Mouse (Mus musculus): ENCODE data around the gene App.
A peak's percentile ranks its signal among the peaks of the same experiment; 100 is the strongest.

Gene App

DNA sequence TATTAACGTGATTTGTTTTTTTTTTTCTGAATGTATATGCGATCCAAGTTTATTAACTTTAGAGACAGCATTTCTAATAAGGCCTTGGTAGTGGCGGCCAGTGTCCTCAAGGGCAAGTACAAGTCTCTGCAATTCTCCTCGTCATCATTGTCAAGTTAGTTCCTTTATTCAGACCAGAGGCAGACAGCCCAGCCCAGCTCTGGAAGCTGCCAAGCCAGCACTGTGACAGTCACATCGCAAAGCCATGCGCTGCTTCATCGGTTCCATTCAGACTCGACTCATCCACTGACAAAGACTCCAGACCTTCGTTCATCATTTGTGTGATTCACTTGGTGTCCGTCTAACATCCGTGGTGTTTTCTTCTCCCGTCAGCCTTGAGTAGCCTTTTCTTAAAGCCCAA is 100.9 kb downstream of the App start:
- peak; percentile 92 for DNase-seq

DNA sequence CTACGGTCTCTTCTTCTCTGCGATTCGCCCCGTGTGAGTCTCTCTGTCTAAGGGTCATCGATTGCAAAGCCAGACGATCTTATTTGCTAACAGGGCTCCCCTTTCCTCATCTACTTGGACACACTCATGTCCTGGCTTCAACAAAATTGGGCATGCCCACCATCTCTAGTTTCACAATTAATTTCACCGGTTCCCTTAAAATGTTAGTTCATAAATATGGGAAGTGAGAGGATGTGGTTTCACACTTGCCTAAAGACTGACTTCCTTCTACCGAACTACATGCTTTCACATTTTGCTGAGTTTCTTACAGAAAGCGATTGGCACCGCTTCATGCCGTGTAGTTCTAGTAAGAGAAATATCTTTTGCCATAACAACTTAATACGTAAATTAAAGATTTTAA is 101.8 kb downstream of the App start:
- peak; percentile 92 for DNase-seq

DNA sequence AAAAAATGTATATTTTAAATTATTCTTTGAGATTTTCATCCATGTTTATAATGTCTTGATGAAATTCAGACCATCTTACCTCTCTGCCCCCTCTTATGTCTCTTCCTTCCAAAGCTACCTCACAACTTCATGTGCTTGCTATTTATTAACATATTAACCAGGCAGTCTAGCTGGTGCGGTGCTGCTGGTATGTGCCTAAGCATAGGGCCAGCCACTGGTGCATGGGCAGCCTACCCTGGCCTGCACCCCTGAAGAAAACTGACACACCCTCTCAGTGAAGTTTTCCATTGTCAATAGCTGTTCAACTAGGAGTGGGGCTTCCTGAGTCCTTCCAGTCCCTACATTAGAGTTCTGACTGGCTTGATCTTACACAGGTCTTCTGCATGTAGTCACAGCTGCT is 102.3 kb downstream of the App start:
- DNase-seq = no peak

DNA sequence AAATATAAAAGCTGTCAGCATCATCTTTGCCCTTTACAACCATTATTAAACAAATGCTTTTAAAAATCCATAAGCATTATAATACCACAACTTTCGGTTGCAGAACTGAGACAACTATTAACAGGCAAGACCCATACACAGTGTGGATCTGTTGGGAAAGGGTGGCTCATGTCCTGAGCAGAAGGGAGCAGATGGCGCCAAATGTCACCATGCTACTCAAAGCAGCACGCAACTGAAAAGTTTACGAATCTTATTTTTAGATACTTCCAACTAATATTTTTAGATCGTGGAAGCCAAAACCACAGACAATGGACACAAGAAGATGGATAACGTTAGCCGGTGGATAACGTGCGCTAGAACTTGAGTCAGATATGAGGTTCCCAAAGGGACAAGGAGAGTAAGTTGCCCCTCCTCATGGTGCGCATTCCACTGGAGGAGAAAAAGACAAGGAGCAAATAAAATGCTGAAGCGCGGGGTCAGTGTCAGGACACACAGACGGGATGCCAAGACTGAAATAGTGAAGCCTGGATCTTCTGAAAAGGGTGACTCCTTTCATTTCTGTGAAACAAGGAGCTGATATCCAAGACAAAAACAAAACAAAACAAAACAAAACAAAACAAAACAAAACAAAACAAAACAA is 106.2 kb downstream of the App start:
- peak; percentile 88 for DNase-seq

DNA sequence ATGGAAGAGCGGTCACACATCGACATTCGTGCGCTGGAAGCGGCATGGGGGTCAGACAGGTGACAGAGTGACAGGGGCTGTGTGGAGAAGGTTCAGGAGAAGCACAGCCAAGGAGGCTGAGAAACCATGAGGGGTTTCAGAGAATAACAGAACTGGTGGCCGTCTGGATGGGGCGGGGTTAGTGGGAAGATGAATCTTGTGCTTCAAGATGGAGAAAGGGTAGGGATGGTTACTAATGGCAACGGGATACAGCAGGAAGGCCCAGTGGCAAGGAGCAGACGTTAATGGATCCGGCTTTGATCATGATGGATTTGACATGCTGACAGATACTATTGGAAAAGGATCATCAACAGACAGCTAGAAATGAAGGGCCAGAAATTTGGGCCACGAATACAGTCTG is 107.3 kb downstream of the App start:
- DNase-seq = peak; percentile 86

DNA sequence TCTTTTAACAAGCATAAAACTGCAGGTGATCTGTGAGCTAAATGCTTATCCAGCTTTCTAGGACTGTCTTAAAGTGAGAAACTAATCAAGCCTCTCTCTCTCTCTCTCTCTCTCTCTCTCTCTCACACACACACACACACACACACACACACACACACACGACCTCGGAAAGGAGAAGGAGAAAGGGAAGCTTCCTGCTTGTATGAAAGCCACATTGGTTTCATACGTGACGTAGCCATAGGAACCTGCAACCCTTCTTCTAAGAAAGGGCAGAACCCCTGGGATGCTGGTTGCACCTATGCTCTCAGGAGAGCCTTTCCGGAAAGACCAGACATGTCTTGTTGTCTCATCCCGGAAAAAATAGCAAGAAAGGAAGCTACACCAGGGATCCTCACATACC is 108.8 kb downstream of the App start:
- peak; percentile 46 for DNase-seq

DNA sequence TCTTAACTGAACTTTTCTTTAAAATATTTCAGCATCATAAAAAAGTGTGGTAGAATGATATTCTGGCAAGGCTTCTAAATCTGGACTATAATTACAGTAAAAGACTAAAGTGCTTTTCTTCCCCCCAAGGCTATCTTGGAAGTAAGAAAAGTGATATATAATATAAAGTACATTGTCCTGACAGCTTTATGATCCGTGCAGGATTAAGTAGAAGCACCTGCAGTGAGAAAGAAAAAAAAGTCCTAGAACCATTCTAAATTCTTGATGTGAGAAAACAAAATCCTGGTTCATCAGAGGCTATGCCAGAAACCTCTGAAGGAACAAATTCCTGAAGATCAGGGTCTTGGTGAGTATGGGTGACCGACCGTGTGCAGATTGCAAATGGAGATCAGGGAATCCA is 110.8 kb downstream of the App start:
- DNase-seq = no peak

DNA sequence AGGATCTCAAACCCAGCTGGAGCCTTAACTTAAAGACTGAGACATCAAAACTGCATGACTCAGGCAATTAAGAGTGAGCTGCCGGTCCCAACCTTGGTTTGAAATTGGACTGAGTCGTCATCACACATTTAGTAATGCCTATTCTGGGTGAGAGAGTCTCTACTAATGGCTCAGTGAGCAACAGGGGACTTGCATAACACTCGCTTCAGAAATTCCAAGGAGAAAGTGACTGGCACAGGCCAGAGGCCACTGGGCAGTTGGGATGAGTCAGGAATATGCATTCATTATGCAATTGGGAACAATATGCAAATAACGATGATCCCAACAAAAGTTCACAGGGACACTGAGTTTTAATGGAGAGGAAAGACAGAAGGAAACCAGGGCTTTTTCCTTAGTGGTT is 111.8 kb downstream of the App start:
- DNase-seq = no peak

DNA sequence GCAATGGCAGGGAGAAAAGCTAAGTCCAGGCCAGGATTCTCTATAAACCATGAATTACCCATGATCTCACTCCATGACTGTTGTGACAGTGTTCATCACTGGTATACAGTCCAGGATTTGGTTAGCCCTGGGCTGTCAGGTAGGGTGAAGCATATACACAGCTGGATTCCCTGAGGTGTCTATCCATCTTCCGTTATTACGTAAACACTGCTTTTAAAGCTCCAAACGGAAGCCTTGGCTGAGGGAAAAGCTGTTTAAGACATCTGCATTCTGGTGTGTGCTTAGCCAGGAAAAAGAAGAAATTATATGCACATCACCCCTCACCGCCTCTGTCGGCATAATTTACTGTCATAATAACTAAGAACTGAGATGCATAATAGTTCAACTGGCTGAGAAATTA is 115.4 kb downstream of the App start:
- peak; percentile 59 for DNase-seq

DNA sequence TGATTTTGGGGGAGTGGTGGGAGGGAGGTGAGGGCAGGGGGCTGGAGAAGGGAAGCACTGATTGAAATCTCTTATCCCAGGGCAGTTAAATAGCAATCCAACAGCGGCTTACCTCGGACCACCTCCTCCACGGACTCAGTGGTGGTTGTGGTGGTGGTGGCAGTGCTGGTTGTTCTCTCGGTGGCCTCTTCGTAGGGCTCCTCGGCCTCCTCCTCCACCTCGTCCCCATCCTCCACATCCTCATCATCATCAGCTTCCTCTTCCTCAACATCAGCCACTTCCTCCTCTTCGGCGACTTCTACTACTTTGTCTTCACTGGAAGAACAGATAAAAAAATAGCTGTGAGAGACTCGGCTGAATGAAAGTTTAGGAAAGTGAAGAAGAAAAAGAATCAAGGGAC is 117.4 kb downstream of the App start:
- DNase-seq = peak; percentile 83

DNA sequence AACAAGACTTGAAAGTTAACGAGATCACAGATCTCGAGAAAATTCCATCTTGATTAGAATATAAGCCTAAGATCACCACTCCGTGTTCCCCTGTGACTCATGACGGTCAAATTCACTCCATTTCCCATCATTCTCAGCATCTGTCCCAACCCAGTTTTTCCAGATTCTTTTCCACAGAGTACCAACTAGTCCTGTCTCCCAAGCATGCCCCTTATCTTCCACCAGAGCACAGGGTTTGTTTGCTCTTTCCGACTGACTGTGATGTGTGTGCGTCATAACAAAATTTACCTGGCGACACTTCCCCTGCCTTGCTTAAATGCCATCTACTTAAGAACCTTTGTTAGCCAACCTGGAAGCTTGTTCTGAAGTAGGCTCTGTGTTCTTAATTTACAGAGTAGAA is 119.6 kb downstream of the App start:
- peak; percentile 27 for DNase-seq

DNA sequence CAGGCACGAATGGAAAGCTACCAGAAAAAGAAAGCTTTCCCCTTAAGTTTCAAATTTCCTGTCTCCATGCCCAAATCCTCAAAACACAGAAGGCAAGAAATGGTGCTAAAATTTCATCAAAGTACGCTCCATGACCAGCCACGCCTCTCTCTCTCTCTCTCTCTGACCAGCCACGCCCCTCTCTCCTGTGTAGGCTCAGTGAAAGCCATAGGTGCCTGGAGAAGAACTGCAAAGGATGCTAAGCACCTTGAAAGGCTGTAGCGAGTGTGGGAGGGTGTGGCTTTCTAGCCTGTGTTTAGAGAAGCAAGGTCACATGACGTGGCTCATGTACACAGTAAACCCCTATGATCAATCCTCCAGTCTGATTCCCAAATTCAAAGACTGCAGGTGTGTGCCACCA is 126.3 kb downstream of the App start:
- DNase-seq = peak; percentile 71

DNA sequence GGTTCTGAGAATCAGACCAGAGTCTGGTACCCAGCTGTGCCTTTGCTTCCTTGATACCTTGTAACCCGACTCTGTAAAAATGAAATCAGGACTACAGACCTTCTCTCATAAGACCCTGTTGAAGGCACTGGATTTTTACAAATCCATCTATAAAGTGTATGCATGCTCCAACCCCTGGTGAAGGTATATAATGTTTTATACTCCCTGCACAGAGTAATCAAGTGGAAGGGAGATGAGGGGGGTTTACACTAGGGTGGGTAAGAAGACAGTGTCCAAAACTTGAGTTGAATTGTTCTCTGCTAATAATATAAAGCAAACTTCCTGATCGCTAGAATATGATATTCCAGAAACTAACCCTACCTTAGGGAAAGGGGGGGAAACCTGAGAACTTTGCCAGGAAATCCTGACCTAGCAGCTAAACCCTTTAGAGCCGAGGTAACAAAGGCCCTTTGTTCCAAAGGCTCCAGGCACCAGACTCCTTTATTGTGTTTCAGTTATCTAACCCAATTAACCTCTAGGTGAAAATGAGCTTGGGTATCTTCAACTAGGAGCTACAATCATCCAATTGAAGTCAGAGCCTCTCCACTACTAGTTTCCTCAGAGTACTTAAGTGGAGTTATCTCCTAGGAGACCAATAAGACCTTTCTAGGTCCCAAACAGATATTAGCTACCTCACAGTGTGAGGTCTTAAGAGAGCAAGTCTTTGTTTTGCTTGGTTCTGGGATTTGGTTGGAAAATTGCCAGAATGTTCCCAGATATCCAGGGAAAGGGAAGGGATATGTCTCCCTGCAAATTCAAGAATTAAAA is 132.2 kb downstream of the App start:
- DNase-seq = peak; percentile 91

DNA sequence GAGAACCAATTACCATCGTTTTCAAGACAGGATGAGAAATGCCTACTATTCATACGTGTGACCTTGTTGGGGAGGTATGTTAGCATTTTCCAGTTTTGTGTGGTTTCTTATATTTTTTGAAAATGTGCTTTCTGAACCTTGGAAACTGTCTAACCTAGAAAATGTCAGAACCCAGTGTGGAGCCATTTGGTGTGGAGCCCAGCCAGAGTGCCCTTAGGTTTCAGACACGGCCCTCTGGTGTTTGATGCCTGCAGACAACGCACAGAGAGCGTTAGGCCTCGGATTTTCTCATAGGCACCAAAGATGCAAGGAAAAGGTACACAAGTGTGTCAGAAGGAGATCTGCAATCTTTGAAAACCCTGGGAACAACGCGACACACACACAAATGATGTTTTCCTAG is 134.8 kb downstream of the App start:
- DNase-seq = no peak

DNA sequence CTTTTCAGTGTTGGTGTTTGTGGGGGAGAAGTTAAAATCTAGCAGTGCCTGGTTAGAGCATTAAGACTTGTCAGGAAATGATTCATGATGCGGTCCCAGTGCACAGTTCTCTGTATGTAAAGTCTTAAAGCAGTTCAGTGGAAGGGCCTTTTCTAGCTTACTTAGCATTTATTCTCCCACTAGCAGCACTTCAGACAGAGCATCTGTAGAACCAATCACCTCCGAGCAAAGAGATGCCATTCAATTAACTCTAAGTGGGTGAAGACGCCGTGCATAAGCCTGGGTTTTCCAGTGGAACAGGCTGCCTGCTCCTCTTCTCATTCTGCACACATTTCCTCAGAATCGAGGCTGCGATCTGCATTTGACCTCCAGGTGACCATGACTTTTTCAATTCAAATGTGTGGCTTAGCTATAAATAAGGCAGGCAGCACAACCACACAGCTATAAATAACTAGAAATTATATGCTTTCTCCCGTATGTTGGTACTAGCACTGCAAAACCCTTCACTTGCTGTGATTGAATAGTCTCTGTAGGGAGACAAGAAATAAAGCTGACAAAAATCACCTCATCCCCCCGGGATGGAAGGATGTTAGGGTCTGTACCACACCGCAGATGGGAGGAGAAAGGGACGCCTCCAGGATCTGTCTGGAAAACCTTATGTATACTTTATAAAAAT is 135.5 kb downstream of the App start:
- peak; percentile 50 for DNase-seq

DNA sequence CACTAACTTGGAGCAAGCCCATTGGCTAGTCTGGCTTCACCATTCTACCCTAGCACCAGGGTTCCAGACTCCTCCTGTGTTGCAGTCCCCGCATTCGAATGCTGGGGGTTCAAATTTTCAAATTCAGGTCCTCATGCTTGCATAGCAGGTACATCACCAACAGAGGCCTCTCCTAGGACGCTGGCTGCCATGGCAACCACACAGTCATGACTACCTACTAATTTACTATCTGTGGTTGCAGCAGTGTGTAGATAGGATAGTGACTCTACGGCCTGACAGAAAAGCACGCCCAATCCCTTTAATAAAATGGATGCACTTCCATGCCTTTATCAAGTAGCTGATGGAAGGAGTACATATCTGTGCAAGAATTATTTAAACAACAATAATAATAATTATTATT is 137.8 kb downstream of the App start:
- peak; percentile 84 for DNase-seq

DNA sequence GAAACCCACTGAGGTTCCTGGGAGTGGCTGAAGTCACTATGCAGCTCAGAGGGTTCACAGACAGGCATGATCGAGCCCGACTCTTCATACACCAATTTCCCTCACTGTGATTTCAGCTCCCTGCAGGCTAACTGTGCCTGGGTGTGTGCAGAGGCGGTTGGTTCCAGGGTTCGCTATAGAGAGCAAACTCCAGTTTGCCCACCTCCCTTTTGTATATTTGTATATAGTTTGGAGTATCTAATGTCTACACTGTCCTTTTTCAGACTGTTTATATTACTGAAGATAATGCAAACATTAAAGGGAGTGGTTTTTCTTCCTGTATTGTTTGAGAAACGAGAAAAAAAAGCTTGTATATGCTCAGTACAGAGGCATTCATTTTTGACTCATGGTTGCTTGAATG is 139.8 kb downstream of the App start:
- peak; percentile 55 for DNase-seq

DNA sequence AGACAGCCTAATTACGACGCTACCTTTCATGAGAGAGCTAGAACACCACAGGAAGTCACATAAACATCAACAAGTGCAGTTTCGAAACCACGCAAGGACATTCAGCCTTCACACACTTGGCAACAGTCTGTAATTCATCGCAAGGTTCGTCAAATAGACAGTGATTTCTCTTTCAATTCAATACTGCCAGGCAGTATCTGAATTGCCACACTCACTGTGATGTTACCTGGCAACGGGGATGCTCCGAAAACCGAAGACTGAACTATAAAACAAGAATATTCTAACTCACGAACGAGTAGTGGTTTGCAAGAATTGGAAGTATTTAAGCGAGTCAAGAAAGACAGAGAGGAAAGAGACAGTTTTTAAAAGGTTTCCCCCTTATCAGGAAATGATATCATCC is 142.8 kb downstream of the App start:
- no peak for DNase-seq

DNA sequence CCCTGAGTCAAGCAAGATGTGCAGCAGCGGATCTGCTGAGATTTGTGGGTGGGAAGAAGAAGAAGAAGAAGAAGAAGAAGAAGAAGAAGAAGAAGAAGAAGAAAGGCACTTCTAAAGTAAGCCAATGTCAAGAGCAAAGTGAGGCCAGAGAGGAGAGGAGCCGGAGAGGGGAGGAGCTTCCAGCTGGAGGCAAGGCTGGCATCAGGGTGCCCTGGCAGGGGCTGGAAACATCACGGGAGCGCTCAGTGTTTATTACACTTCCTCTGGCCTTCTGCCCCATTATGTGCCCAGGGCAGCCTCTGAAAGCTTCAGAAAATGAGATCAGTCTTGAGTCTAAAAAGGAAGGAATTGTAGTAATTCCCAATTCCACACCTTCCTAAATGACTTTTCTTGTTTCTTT is 145.2 kb downstream of the App start:
- DNase-seq = peak; percentile 61

DNA sequence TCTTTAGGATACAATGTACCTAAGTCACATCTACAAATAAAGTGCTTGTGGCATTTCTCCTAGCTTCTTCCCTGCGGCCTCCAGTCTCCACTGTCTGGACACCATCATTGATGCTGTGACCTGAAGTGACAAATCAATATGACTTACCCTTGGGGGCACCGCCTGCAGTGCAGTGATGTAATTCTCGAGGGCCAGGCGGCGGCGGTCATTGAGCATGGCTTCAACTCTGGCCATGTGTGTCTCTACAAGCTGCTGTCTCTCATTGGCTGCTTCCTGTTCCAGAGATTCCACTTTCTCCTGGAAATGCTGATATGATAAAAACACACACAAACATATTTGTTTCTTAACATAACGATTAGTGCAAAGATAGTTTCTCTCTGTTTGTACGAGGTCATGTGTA is 148.9 kb downstream of the App start:
- peak; percentile 88 for DNase-seq

DNA sequence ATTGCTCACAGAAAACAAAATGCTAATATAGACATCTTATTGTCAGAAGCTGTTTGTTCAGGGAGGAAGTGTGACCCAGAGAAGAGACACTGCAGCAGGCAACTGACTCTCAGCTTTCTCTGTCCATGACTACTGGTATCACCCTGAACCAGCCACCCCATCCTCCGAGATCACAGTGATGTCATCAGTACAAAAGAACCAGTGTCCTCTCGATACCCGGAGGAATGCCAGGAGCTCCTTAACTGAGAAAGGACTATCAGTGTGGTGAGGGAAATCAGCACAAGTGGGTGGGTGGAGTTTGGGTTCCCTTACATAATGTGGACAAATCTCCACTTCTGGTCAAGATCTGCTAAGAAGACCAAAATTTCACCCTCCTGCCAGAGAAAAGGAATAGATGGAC is 150.5 kb downstream of the App start:
- DNase-seq = peak; percentile 85

DNA sequence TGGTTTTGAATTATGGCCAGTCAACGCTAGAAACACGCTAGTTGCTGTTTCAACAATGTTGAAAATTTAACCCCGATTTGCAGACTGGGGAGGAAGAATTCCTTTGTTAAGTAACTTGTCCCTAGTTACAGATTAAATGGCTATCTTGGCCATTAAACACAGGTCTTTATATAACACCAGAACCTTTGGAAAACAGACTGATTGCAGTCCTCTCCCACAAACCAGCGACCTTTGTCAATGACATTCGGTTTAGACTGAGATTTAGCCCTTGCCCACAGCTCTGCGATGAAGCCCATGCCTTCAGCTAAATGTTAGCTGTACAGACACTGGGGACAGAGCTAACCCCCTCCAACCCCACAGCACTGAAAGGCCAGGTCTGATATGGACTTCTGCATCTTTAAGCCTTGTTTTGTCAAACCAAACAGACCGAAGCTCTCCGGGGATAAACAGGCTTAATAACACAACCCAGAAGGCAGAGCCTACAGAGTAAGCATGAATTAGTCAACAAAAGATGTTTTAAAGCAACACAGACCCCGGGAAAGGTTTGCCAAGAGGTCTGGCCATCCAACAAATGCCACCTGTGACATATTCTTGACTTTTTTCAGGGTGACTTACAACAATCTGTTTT is 152.8 kb downstream of the App start:
- peak; percentile 83 for DNase-seq

DNA sequence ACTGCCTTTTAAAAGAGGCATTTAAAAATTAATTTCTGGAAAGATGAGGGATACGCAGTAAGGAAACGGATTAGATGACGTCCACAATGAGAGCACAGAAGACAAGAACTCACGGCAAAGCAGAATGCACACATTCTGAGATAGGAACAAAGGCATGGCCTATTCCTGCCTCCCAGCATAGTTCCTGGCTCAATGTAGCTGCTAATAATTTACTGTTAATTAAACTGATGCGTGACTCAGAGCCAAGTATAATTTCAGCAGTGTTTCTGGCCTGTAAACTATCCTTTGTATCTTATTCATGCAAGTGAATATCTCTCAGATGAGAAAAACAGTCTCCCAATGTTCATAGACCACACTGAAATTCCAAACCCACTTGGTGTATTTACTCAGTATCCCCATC is 154.3 kb downstream of the App start:
- peak; percentile 10 for DNase-seq

DNA sequence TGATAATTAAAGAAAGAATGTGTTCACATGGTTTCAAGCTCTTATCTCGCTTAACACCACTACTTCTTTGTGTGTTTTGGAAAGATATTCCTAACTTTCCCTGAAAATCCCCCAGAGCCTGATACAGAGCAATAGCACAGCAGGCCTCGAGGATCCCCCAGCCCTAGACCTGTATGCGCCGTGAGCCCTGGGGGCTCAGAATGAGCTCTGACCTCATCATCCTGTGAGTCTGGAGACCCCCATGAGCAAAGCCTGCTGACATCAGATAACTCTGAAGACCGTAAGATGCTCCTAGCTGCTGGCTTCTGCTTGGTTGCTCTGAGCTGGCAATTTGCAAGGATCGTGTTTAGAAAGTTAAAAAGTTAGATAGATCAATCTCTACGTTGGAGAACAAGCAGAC is 155.7 kb downstream of the App start:
- DNase-seq = peak; percentile 58
